Mouse (Mus musculus) erythroblast, embryonic 14.5 days (primary cell): ENCODE measurements around the gene Srpr. TPM values are rescaled to one million over a fixed set of nuclear protein-coding genes. Genes with fewer than 3 reads are reported as not detected.

ENCODE experiments used
- H3K27me3 ChIP-seq: 2 replicates; pipeline ENCODE4 v1.6.1; 2012; ENCODE audit warnings: inconsistent platforms; ENCODE audit not compliant: control insufficient read depth
- H3K36me3 ChIP-seq: 2 replicates; pipeline ENCODE4 v1.6.1; 2012; ENCODE audit warnings: mild to moderate bottlenecking, inconsistent platforms; ENCODE audit not compliant: control insufficient read depth
- H3K4me1 ChIP-seq: 2 replicates; pipeline ENCODE4 v1.6.1; 2012; ENCODE audit warnings: inconsistent platforms; ENCODE audit not compliant: control insufficient read depth
- H3K4me3 ChIP-seq: replicated peaks from 2 replicates; pipeline ENCODE3; 2012; ENCODE audit warnings: moderate library complexity, mild to moderate bottlenecking, inconsistent platforms
- H3K9me3 ChIP-seq: 2 replicates; pipeline ENCODE4 v1.6.1; 2012; ENCODE audit warnings: low read length, inconsistent platforms, mixed read lengths; ENCODE audit not compliant: control insufficient read depth
- GATA1 ChIP-seq: IDR thresholded peaks from 2 replicates; pipeline ENCODE4 v1.6.1; 2012; ENCODE audit warnings: low read length, inconsistent platforms, mixed read lengths
- TAL1 ChIP-seq: IDR thresholded peaks from 3 replicates; pipeline ENCODE4 v1.6.1; 2012; ENCODE audit warnings: low read length, inconsistent platforms, mixed read lengths
- polyA plus RNA-seq: library from polyadenylated mRNA; stranded (reverse); fragments of >175 nt; gene quantifications from 2 replicates; pipeline ENCODE4 v1.2.3, GENCODE M21; 2012

Gene Srpr
- polyA plus RNA-seq, 1 experiment, result 0.85 TPM

- TF ChIP-seq TAL1, result no peak
- no peak for TF ChIP-seq GATA1
- peaks cover 20% of the 10 kb centered on the region for H3K4me1 ChIP-seq
Observed at GRCm38 (mm10) chr9:35186430-35186829, 13.5 kb upstream of the Srpr start.

GRCm38 (mm10) chr9:35187351-35187903 is 12.5 kb upstream of the Srpr start:
- H3K4me1 ChIP-seq, result peaks cover 11% of the 10 kb centered on the region
- H3K27me3 ChIP-seq, result no peaks in the 10 kb centered on the region
- H3K4me3 ChIP-seq, result no peak overlapping the region
- TF ChIP-seq TAL1 (no peak), GATA1 (no peak)
- no peaks in the 10 kb centered on the region for H3K9me3 ChIP-seq
- peaks cover 41% of the 10 kb centered on the region for H3K36me3 ChIP-seq

More at GRCm38 (mm10) chr9:35186430-35186829, 13.5 kb upstream of the Srpr start:
- no peaks in the 10 kb centered on the region for H3K9me3 ChIP-seq
- H3K27me3 ChIP-seq, result no peaks in the 10 kb centered on the region
- peaks cover 37% of the 10 kb centered on the region for H3K36me3 ChIP-seq
- no peak overlapping the region for H3K4me3 ChIP-seq

GRCm38 (mm10) chr9:35188700-35189099 is 11.3 kb upstream of the Srpr start:
- Histone ChIP-seq H3K4me1 (no peaks in the 10 kb centered on the region; the same call in 1 of the 2 replicates), H3K27me3 (no peaks in the 10 kb centered on the region), H3K9me3 (no peaks in the 10 kb centered on the region), H3K36me3 (peaks cover 45% of the 10 kb centered on the region), H3K4me3 (no peak overlapping the region)
- TF ChIP-seq TAL1, result no peak

- Histone ChIP-seq H3K4me3 (no peak overlapping the region), H3K9me3 (no peaks in the 10 kb centered on the region), H3K27me3 (no peaks in the 10 kb centered on the region), H3K36me3 (peaks cover 33% of the 10 kb centered on the region), H3K4me1 (peaks cover 2% of the 10 kb centered on the region; the same call in 1 of the 2 replicates)
- no peak for TF ChIP-seq GATA1
- TF ChIP-seq TAL1, result no peak
Observed at GRCm38 (mm10) chr9:35192983-35193542, 6.9 kb upstream of the Srpr start.

- Histone ChIP-seq H3K27me3 (no peaks in the 10 kb centered on the region), H3K9me3 (no peaks in the 10 kb centered on the region), H3K4me3 (no peak overlapping the region), H3K36me3 (peaks cover 24% of the 10 kb centered on the region), H3K4me1 (peaks cover 10% of the 10 kb centered on the region)
- TF ChIP-seq GATA1 (no peak), TAL1 (no peak)
Observed at GRCm38 (mm10) chr9:35194048-35194447, 5.9 kb upstream of the Srpr start.

- Histone ChIP-seq H3K36me3 (peaks cover 4% of the 10 kb centered on the region), H3K4me1 (peaks cover 40% of the 10 kb centered on the region)
- TF ChIP-seq TAL1, result no peak
- no peak for TF ChIP-seq GATA1
Observed at GRCm38 (mm10) chr9:35197625-35198024, 2.4 kb upstream of the Srpr start.

GRCm38 (mm10) chr9:35198351-35198750 is 1.6 kb upstream of the Srpr start:
- Histone ChIP-seq H3K36me3 (peaks cover 2% of the 10 kb centered on the region), H3K4me3 (no peak overlapping the region)
- TF ChIP-seq GATA1 (no peak), TAL1 (no peak)

More at GRCm38 (mm10) chr9:35197625-35198024, 2.4 kb upstream of the Srpr start:
- Histone ChIP-seq H3K9me3 (no peaks in the 10 kb centered on the region), H3K4me3 (no peak overlapping the region), H3K27me3 (no peaks in the 10 kb centered on the region)

GRCm38 (mm10) chr9:35198945-35199771 is 817 bp upstream of the Srpr start:
- H3K36me3 ChIP-seq, result peaks cover 7% of the 10 kb centered on the region
- no peaks in the 10 kb centered on the region for H3K27me3 ChIP-seq
- H3K4me1 ChIP-seq, result peaks cover 52% of the 10 kb centered on the region
- H3K9me3 ChIP-seq, result no peaks in the 10 kb centered on the region
- peak overlapping the region; percentile 80 for H3K4me3 ChIP-seq
- TF ChIP-seq GATA1, result no peak
- TF ChIP-seq TAL1, result no peak

More at GRCm38 (mm10) chr9:35198351-35198750, 1.6 kb upstream of the Srpr start:
- Histone ChIP-seq H3K4me1 (peaks cover 46% of the 10 kb centered on the region), H3K9me3 (no peaks in the 10 kb centered on the region), H3K27me3 (no peaks in the 10 kb centered on the region)

- Histone ChIP-seq H3K36me3 (peaks cover 21% of the 10 kb centered on the region), H3K4me1 (peaks cover 55% of the 10 kb centered on the region), H3K27me3 (no peaks in the 10 kb centered on the region), H3K4me3 (peak overlapping the region; percentile 80), H3K9me3 (no peaks in the 10 kb centered on the region)
- TF ChIP-seq TAL1, result no peak
- TF ChIP-seq GATA1, result no peak
Observed at GRCm38 (mm10) chr9:35200529-35201060, 620 bp downstream of the Srpr start.
